Mouse (Mus musculus): Measurements from ENCODE around the gene Gfpt2. TPM values are rescaled to one million over a fixed set of nuclear protein-coding genes. Genes with fewer than 3 reads are reported as not detected.
A peak's percentile ranks its signal among the peaks of the same experiment; 100 is the strongest.
"Not testable (repeated sequence)": the region's sequence is repeated elsewhere in the genome, so short reads cannot be mapped to it uniquely, and the experiment has no call there.

The Gfpt2 gene
- total RNA-seq (2021): 10 to 100 TPM; 13.0 to 16.7 TPM

DNA sequence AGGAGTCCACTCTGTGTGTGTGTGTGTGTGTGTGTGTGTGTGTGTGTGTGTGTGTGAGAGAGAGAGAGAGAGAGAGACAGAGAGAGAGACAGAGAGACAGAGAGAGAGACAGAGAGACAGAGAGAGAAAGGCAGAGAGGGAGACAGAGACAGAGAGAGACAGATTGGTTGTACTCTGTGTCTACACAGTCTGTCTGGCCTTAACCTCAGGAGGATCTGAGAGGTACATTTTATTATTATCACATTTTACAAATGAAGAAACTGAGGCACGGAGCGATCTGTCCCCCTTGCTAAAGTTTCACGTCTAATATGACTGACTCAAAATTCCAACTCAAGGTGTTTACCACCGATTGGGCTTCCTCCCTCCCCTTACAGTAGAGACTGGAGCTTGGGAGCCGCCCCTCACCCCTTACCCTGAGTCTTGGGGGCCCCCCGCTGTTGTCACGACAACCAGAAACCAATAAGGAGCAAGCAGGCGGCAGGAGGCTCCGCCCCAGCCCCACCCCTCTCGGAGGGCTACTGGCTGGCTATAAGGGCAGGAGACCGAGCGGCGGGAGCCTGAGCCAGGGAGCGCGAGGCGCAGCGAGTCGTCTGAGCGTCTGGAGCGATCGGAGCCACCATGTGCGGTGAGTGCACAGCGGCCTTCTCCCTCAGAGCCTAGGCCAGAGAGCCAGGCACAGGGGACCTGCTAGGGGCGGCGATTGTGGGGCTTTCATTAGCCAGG lies at the start of gene Gfpt2:
Gene Gfpt2, plus strand, starts transcription at position 560 of the 723 bp plus-strand sequence.
- intact Hi-C loops (cut with DNase I): no loop called here
- DNase-seq: peak; percentile 81 to 83

DNA sequence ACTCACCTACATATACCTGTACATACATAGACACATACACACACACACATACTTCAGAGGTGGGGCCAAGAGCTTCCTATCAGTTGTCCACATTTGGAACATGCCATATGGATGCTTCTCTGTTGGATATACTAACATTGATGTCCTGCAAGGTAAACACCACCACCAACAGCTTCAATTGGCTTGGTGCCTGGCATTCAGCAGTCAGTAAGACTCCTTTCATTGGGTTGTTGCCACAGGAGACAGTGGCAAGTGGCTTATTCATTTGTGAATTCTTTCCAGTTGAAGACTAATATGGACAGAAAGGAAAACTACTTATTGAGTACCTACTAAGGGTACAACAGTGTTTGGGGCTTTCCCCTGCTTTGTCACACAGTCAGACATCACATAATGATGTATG lies 49.0 kb upstream of the Gfpt2 start:
- intact Hi-C loops (cut with DNase I): no loop called here
- no peak for DNase-seq

DNA sequence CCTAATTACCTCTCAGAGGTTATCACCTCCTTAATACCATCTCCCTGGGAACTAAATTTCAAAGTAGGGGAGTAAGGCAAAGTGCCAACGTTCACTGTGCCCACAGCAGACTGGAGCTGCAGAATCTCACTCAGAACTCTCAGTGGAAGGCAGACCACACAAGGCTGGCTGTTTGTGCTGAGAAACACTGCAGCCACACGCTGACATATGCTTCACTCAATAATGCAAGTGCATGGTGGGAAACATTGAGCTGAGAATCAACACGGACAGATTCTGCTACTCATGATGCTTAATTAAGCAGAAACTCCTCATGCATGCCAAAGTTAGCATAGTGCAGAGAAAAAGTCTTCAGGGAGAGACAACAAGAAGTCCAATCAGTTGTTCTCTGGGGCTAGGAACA lies 48.1 kb upstream of the Gfpt2 start:
- intact Hi-C loops (cut with DNase I): no loop called here
- DNase-seq: no peak

DNA sequence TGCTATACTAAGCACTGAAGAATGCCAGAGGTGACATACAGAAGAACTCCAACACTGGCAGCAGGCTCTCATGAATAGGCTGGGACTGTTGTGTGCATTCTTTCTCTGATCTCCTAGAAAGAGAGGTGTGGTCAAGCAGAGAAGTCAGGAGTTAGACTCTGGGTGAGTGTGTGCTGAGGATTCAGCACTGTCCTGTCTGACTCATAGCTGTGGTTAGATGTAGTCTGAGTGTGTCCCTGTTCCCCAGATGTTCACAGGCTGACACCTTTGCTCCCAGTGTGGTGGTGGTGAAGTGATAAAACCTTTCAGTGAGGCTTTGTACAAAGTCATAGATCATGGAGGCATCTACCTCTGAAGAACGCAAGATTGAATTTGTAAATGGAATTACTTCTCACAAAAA lies 47.2 kb upstream of the Gfpt2 start:
- DNase-seq: no peak
- intact Hi-C loops (cut with DNase I): no loop called here

DNA sequence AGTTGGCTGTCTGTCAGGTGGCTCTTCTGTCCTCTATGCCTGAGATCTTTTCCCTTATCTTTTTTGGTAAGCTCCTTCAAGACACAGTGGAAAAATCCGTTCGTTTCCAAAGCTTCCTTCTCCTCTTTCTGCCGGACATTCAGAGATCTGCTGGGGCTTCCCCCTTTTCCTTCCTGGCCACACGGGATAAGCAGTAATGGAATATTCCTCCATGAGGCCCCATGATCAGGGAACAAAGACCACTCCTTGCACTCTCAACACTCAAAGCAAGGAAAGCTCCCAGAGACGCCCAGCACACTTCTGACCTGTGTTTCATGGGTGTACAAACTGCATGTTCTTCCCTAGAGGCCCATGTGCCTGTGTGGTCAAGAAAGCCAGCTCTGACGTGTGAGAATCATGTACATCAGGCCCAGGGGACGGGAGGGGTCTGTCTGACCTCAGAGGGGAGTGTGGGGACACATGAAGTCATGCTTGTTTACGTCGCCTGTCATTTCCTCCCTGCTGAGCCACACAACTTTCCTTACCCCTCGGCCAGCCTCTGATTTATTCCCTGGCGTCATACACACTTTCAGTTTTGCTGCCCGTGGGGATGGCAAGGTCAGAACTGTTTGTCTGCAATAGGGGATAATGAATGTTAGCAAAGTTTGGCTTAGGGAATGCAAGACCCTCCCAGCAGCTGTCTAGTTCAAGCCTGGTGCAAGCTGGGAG lies 38.9 kb upstream of the Gfpt2 start:
- intact Hi-C loops (cut with DNase I): no loop called here
- peak; percentile 63 to 67 for DNase-seq

DNA sequence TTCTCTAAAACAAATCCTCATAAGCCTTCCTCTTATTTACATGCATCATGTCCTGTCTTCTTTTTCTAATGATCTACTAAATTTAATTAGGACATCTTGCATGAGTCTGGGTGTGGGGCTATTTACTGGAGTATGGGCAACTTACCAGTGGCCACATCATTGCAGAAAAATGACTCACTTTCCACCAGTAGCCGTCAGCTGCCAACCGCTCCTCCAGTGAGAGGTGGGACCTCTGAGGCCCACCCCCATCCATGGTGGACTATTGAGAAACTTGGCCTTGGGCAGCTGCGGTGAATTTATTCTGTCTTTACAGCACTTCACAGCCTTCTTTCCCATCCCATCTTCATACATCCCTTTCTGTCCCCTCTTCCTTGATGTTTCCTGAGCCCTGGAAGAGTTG lies 35.9 kb upstream of the Gfpt2 start:
- intact Hi-C loops (cut with DNase I): no loop called here
- DNase-seq: no peak

DNA sequence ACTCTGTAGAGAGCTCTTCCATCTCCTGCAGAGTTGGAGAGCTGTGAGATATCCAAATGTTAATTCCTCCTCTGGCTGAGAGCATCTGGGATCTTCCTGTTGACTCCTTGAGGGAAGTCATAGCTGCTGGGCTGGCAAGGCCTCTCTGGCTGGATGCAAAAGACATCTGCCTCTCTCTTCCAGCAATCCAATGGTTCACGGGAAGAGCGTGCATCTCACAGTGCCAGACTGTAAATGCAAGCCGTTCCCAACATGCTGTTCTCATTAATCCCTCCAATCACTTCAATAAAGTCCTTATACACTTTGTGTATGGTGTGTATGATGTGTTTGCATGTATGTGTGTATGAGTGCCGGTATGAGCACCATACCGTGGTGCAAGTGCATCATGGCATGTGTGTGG lies 32.8 kb upstream of the Gfpt2 start:
- intact Hi-C loops (cut with DNase I): no loop called here

DNA sequence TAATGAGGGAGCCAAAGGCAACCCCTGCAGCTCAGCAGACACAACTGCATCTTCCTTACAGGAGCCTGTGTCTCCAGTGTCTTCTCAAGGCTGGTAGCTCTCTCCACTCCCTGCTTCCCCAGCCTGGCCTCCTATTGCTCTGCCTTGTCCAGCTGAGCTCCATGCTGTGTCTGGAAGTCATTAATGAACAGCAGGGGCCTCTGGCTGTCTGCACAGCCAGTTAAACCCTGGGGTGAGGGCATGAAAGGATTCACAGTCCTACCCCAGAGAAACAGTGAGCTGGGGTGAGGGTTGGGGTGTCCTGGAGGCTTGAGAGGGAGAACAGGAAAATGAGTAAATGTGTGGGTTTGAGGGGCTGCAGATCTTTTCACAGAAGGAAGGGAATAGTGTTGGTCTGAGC lies 30.4 kb upstream of the Gfpt2 start:
- no peak for DNase-seq
- intact Hi-C loops (cut with DNase I): no loop called here

More for the DNA sequence above, 32.8 kb upstream of the Gfpt2 start:
- no peak for DNase-seq

DNA sequence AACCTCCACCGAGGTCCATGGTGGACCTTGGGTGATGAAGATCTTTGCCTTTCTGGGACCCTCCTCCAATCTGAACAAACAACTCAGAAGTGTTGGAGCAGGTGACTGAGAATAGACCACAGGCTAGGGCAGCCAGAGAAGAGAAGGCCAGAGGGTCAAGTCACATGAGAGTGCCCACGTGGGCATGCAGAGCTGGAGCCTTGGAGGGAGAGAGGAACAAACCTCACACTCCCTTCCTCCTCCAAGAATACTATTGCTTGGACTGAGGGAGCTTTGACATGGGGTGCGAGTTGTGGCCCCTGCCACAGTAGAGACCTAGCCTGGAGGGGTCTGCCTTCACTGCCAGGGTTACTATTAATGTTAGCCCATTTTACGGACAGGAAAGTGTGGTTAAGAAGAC lies 30.0 kb upstream of the Gfpt2 start:
- intact Hi-C loops (cut with DNase I): no loop called here

DNA sequence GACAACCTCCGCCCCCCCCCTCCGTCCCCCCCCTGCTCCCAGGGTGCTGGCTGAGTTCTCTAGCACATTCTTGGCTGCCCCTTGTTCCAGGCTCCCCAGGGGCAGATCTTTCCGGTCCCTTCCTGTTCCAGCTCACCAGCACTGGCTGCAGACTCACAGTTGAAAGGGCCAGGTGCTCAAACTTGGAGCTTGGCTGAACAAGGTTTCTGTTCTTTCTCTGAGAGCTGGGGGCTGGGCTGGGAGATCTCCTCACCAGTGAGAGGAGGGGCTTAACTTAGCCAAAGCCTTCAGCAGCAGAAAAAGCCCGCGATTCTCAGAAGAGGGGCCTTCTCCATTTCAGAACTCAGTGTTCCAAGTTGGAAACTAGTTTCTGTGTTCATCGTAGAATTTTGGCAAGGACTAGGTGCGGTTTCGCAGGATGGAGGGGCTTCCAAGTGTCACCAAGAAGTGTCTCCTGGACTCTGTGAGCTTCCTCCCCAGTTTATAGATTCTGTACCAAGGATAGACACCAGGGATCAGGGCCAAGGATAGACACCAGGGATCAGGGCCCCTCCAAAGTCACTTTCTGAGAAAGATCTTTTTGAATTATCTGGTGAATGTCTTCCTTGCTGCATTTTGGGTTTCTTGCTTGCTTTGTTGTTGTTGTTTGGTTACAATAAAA lies 29.2 kb upstream of the Gfpt2 start:
- intact Hi-C loops (cut with DNase I): no loop called here
- DNase-seq: peak; percentile 80 to 84

More for the DNA sequence above, 30.0 kb upstream of the Gfpt2 start:
- no peak for DNase-seq

DNA sequence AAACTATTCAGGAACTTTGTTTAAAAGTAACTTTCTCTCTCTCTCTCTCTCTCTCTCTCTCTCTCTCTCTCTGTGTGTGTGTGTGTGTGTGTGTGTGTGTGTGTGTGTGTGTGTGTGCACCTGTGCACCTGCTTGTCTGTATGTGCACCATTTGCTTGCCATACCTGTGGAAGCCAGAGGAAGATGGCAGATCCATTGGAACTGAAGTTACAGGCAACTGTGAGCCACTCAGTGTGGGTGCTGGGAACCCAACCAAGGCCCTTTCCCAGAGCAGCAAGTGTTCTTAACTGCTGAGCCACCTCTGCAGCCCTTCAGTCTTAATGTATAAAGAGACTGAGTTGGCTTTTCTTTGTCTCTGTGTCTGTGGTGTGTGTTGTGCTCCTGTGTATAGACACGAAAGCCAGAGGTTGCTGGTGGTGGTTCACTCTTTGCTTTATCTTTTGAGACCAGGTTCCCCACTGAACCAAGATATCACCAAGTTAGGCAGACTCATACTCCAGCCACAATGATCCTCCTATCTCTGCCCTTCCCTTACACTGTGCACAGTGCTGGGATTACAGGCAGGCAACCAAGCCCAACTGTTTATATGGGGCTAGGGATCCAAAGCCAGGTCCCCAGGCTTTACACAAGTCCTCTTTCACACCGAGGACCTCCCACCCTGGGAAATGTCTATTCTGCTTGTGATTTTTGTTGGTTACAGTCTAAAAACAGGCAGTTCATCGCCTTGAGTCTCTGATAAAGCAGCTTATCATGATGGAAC lies 28.4 kb upstream of the Gfpt2 start:
- intact Hi-C loops (cut with DNase I): no loop called here
- DNase-seq: no peak

DNA sequence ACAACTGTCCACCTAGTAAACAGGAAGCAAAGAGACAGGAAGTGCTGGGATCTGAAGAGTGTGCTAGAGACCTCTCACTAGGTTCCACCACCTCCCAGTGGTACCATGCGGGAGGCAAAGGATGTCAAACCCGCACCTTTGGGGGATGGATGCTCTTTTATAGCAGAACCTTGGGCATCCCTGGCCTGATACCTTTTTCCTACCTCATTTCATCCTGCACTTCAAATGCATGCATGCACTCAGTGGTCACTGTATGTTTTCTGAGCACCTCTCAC lies 27.9 kb upstream of the Gfpt2 start:
- DNase-seq: no peak
- intact Hi-C loops (cut with DNase I): no loop called here

DNA sequence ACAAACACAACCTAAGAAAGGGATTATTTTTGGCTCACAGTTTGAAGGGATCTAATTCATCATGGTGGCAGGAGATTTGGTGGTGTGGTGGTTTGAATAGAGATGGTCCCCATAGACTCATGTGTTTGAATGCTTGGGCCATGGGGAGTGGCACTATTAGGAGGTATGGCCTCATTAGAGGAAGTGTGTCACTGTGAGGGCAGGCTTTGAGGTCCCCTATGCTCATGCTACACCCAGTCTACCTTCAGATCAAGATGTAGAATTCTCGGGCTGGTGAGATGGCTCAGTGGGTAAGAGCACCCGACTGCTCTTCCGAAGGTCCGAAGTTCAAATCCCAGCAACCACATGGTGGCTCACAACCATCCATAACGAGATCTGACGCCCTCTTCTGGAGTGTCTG lies 26.5 kb upstream of the Gfpt2 start:
- DNase-seq; intact Hi-C loops (cut with DNase I): not testable (repeated sequence)

DNA sequence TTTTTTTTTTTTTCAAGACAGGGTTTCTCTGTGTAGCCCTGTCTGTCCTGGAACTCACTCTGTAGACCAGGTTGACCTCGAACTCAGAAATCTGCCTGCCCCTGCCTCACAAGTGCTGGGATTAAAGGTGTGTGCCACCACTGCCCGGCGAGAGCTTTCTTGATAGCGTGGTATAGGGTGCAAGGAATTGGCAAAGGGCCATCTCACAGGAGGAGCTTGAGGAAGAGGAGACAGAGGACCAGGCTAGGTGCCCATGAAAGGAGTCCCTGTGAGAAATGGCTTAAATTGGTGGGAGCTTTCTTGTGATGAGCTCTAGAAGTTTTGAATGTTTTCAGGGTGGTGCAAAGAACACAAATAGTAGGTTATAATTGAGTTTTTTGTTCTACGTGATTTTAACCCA lies 25.2 kb upstream of the Gfpt2 start:
- intact Hi-C loops (cut with DNase I): no loop called here
- DNase-seq: no peak

DNA sequence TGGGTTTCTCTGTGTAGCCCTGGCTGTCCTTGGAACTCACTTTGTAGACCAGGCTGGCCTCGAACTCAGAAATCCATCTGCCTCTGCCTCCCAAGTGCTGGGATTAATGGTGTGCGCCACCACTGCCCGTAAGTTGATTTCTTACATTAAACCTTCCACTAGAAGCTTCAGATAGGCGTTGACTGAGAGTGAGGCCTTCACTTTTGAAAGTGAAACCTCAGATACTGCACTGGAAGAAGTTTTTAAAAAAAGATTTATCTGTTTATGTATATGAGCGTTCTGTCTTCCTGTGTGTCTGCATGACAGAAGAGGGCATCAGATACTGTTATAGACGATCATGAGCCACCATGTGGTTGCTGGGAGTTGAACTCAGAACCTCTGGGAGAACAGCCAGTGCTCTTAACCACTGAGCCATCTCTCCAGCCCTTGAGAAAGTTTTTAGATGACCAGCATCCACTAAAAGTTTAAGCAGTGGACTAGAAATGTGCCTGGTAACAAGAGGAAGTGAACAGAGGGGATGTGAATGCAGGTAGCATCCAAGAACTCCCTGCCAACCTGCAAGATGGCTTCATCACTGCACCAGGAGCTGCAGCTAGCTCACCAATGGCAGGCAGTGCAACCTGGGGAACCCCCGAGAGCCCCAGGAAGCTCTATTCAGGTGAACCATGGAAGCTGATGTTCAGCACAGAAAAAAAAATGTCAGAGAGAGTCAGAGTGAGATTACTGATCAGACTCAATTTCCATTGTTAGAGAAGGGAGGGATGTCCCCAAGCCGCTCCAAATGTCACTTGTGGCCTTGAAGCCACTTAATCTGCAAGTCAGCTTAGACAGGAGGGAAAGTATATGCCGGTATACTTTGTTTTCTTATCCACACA lies 23.1 kb upstream of the Gfpt2 start:
- DNase-seq: no peak
- intact Hi-C loops (cut with DNase I): no loop called here

DNA sequence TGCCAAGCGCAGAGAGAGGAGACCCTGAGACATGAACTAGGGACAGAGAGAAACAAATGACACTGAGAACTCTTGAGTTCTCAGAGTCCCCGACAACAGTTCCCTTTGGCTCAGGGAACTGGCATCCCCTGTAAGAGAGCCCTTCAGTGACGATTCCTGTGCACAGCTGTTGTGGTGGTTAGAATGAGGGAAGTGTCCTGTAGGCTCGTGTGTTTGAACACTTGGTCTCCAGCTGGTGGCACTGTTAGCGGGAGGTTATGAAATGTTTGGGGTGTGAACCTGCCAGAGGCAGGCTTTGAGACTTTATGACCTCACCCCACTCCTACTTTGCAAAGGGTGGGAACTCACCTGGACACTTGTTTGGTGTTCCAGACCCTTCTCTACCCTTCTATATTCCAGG lies 21.7 kb upstream of the Gfpt2 start:
- intact Hi-C loops (cut with DNase I): no loop called here
- no peak for DNase-seq

DNA sequence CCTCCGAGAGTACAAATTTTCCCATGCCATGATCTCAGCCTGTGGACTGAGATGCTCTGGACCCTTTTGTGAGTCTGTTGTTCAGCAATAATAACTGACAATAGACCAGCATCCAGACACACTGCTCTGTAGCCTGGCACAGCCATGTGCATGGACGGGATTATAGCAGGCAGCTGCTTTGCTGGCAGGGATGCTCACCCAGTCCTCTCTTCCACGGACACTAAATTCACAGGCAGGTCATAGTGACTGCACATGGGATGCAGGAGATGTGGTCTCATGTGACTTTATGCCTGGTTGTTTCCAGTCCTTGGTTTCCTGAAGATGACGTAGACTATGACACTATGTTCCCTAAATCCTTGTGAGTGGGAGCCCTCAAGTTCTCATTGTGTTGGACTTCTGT lies 19.1 kb upstream of the Gfpt2 start:
- intact Hi-C loops (cut with DNase I): loop anchor here (5.0 kb wide), 1 partner anchor 48 kb away; no protein-coding TSS in a partner anchor
- DNase-seq: no peak

DNA sequence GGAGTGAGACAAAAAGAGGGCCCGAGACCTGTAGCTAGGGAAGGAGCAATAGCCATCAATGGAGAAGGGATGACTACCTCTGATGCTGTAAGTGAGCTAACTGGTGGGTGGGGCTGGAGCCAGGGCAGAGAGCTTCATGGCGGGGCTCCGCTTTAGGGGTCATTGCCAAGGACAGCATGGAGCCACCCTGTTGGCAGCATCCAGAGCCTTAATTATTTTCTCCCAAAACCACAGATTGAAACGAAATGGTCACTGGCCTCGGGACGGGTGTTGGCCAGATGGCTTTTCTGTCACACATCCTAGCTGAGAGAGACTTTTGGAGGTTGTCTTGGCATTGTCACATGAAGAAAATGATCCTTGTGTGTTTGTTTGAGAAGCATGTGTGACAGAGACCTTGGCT lies 15.1 kb upstream of the Gfpt2 start:
- peak; percentile 33 to 52 for DNase-seq
- intact Hi-C loops (cut with DNase I): loop anchor here (5.0 kb wide), 1 partner anchor 52 kb away; no protein-coding TSS in a partner anchor

DNA sequence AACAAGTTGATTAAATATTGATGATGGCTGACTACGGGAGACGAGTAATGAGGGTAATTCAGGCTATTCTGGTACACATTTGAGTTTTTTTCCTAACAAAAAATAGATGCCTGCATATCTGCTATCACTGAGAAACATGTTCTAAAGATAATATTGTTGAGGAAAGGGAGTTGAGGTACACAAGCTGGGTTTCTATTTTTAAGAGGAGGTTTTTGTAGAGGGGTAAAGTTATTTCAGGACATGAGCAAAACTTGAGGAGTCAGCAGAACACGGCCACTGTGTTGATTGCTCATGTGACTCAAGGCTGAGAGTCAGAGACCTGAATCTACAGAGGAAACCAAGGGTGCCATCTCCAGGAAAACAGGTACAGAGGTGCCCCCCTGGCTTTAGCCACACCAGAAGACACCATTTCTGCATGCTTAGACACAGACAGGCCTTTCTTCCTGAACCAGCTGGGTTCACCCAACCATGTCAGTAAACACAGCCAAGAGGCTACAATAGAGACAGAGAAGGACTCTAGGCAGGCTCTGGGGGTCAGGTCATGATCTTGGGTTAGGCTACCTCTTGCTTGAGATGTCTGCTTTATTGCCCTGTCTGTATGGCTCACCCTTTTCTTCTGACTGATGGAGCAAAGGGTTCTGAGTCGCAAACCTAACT lies 13.7 kb upstream of the Gfpt2 start:
- DNase-seq: no peak
- intact Hi-C loops (cut with DNase I): no loop called here
